Mouse (Mus musculus) liver, embryonic 11.5 days (tissue): ENCODE measurements around the gene Wnt7b. TPM values are rescaled to one million over a fixed set of nuclear protein-coding genes. Genes with fewer than 3 reads are reported as not detected.

ENCODE experiments used
- ATAC-seq: fragments of 200-750 bp; cut with Nextera tagmentation; replicated peaks from 2 replicates; pipeline ENCODE4 v1.8.0; 2017; ENCODE audit warnings: moderate number of reproducible peaks, mild to moderate bottlenecking, moderate TSS enrichment, moderate library complexity; ENCODE audit not compliant: low FRiP score
- DNase-seq: peaks from one replicate; pipeline ENCODE4 v3.0.0-alpha.2; 2017; ENCODE audit warnings: low spot score
- H3K27ac ChIP-seq: fragments of 300-500 bp; sonication (generic); 2 replicates; pipeline ENCODE4 v1.5.1; 2014; ENCODE audit warnings: mild to moderate bottlenecking, low read depth, low read length, control low read depth
- H3K27me3 ChIP-seq: fragments of 300-500 bp; sonication (generic); replicated peaks from 2 replicates; pipeline ENCODE4 v1.6.1; 2014; ENCODE audit warnings: low read length, mixed read lengths; ENCODE audit not compliant: control insufficient read depth, insufficient read depth
- H3K36me3 ChIP-seq: fragments of 300-500 bp; sonication (generic); 2 replicates; pipeline ENCODE4 v1.6.1; 2014; ENCODE audit warnings: mild to moderate bottlenecking, low read length, moderate library complexity, mixed read lengths; ENCODE audit not compliant: control insufficient read depth, insufficient read depth
- H3K4me1 ChIP-seq: fragments of 300-500 bp; sonication (generic); replicated peaks from 2 replicates; pipeline ENCODE4 v1.6.1; 2014; ENCODE audit warnings: low read length, mixed read lengths; ENCODE audit not compliant: control insufficient read depth, insufficient read depth
- H3K4me2 ChIP-seq: fragments of 300-500 bp; sonication (generic); 2 replicates; pipeline ENCODE4 v1.6.1; 2014; ENCODE audit warnings: mild to moderate bottlenecking, control low read depth, moderate library complexity
- H3K4me3 ChIP-seq: fragments of 300-500 bp; sonication (generic); 2 replicates; pipeline ENCODE4 v1.5.1; 2014; ENCODE audit warnings: low read depth, low read length, control low read depth
- H3K9ac ChIP-seq: fragments of 300-500 bp; sonication (generic); 2 replicates; pipeline ENCODE4 v1.6.1; 2014; ENCODE audit warnings: low read depth, low read length, control low read depth
- H3K9me3 ChIP-seq: fragments of 300-500 bp; sonication (generic); 2 replicates; pipeline ENCODE4 v1.6.1; 2016; ENCODE audit warnings: low read length, inconsistent platforms, mixed read lengths; ENCODE audit not compliant: control insufficient read depth
- WGBS: fragments of 180-500 bp; shearing (Covaris S2); extraction: QIAGEN DNeasy Blood & Tissue Kit; methylation state at CpG from one replicate; pipeline ENCODE4 v1.1.7; 2014; 5-methylcytosine and 5-hydroxymethylcytosine counted together
- polyA plus RNA-seq: library from polyadenylated mRNA; unstranded; fragments of >200 nt; fragmentation: Nextera tagmentation; extraction: Ambion mirVana; gene quantifications from 2 replicates; pipeline ENCODE4 v1.2.1, GENCODE M21; 2014

Wnt7b gene
- polyA plus RNA-seq, 1 experiment from 2014 or later: 2.2 TPM

DNA sequence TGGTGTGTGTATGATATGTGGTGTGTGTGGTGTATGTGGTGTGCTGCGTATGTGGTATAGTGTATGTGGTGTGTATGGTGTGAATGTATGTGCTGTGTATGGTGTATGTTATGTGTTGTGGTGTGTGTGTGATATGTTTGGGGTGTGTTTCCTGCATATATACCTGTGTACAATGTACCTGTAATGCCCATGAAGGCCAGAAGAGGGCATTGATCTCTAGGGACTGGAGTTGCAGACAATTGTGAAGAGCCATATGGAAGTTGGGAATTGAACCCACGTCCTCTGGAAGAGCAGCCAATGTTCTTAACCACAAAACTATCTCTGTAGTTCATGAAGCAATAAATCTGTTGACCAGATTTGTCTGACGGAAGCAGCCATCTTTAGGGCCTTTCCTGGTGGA lies 15.1 kb upstream of the Wnt7b start:
- H3K9me3 ChIP-seq: no peaks in the 10 kb centered on the region
- WGBS: 63% methylated on average over 3 of the region's 3 CpGs
- H3K27ac ChIP-seq: no peak overlapping the region
- H3K4me1 ChIP-seq: no peaks in the 10 kb centered on the region
- no peaks in the 10 kb centered on the region for H3K36me3 ChIP-seq
- peaks cover 4% of the 10 kb centered on the region; the same call in 1 of the 2 replicates for H3K27me3 ChIP-seq
- DNase-seq (no peak), ATAC-seq (no peak)
- H3K9ac ChIP-seq: no peak overlapping the region
- no peak overlapping the region for H3K4me2 ChIP-seq
- no peak overlapping the region for H3K4me3 ChIP-seq

DNA sequence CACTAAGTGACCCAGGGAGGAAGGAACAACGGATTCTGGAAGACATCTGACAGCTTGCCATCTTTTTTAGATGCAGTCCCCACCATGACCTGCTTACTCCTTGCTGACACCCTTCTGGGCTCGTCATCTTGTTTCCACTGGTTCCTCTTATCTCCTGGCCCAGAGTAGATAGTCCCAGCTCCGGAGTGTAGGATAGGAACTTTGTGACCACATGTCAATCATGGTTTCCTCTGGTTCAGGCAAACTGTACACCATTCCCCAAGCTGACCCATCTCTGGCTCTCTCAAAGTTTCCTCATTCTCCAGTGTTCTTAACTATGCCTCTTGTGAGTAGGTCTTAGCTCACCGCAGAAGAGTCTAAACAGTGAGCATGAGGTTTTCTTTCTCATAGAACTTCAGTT lies 10.4 kb upstream of the Wnt7b start:
- H3K4me1 ChIP-seq: no peaks in the 10 kb centered on the region
- 37% methylated on average over 4 of the region's 4 CpGs for WGBS
- peaks cover 2% of the 10 kb centered on the region; the same call in 1 of the 2 replicates for H3K27me3 ChIP-seq
- ATAC-seq (no peak), DNase-seq (no peak)
- no peaks in the 10 kb centered on the region for H3K36me3 ChIP-seq
- no peak overlapping the region for H3K4me3 ChIP-seq
- H3K4me2 ChIP-seq: no peak overlapping the region
- no peak overlapping the region for H3K27ac ChIP-seq
- no peaks in the 10 kb centered on the region for H3K9me3 ChIP-seq
- H3K9ac ChIP-seq: no peak overlapping the region

DNA sequence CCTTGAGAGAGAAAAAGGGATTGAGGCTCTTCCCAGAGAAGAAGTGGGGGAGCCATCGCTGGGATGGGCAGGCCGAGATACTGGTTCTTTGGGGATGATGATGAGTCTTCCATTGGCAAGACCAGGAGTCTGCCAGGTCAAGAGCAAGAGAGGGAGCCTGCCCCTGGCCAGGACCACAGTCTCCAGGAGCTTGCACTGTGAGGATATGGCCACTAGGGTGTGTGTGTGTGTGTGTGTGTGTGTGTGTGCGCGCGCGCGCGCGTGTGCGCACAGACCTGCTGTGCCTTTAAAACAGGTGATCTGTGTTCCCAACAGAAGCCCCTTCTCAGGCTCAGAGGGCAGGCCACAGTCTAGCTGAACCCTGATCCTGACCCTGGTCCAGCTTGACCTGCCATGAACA lies 8.6 kb upstream of the Wnt7b start:
- 86% methylated on average over 10 of the region's 10 CpGs for WGBS
- H3K9me3 ChIP-seq: no peaks in the 10 kb centered on the region
- no peak overlapping the region for H3K27ac ChIP-seq
- ATAC-seq (no peak), DNase-seq (no peak)
- no peaks in the 10 kb centered on the region for H3K4me1 ChIP-seq
- peaks cover 2% of the 10 kb centered on the region; the same call in 1 of the 2 replicates for H3K27me3 ChIP-seq
- H3K4me2 ChIP-seq: no peak overlapping the region
- no peaks in the 10 kb centered on the region for H3K36me3 ChIP-seq
- no peak overlapping the region for H3K4me3 ChIP-seq
- H3K9ac ChIP-seq: no peak overlapping the region

DNA sequence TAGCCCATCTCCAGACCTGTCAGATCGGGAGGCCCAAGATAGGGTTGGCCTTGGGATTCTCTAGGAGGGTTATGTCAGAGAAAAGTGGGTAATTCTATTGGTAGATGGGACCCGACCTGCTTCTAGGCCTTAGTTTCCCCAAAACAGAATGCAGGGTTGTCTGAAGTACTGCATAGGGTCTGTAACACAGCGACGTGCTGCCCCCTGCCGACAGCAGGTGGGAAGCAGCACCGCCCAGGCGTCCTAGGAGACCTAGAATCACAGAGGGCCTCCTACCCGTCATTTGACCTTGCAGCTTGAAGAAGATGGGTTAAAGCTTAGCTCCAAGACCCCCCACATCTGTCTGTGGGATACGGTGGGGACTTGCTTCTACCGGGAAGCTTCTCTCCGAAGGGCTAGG lies 1.2 kb upstream of the Wnt7b start:
- no peaks in the 10 kb centered on the region for H3K9me3 ChIP-seq
- H3K4me1 ChIP-seq: peaks cover 2% of the 10 kb centered on the region; the same call in 1 of the 2 replicates
- H3K9ac ChIP-seq: no peak overlapping the region
- 3% methylated on average over 11 of the region's 11 CpGs for WGBS
- no peaks in the 10 kb centered on the region for H3K36me3 ChIP-seq
- peaks cover 59% of the 10 kb centered on the region for H3K27me3 ChIP-seq
- ATAC-seq (no peak), DNase-seq (peak; percentile 74)
- H3K4me2 ChIP-seq: no peak overlapping the region; the same call in 1 of the 2 replicates
- H3K4me3 ChIP-seq: no peak overlapping the region
- no peak overlapping the region for H3K27ac ChIP-seq

DNA sequence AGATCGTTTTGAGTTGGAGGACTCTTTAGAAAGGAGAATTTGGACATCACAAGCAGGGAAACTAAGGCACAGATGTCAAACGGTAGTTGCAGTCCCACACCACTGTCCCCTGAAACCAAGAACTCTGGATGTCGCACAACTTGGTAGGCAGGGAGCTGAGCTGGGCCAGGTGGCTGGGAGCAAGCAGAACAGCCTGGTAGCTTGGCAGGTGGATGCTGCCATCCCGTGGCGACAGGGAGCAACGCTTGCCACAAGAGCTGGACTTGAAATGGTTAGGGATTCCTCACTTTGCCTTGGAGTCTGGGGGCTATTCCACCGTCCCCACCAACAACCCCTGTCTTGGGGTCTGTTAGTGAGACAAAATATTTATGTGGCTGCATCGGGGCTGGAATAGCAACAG lies 751 bp upstream of the Wnt7b start:
- Histone ChIP-seq H3K9me3 (no peaks in the 10 kb centered on the region), H3K4me1 (peaks cover 2% of the 10 kb centered on the region; the same call in 1 of the 2 replicates), H3K4me2 (no peak overlapping the region; the same call in 1 of the 2 replicates), H3K27me3 (peaks cover 63% of the 10 kb centered on the region), H3K9ac (no peak overlapping the region), H3K27ac (no peak overlapping the region), H3K36me3 (no peaks in the 10 kb centered on the region), H3K4me3 (no peak overlapping the region)
- WGBS: 3% methylated on average over 8 of the region's 8 CpGs
- ATAC-seq (no peak; the same call in 1 of the 2 replicates), DNase-seq (peak; percentile 75)

DNA sequence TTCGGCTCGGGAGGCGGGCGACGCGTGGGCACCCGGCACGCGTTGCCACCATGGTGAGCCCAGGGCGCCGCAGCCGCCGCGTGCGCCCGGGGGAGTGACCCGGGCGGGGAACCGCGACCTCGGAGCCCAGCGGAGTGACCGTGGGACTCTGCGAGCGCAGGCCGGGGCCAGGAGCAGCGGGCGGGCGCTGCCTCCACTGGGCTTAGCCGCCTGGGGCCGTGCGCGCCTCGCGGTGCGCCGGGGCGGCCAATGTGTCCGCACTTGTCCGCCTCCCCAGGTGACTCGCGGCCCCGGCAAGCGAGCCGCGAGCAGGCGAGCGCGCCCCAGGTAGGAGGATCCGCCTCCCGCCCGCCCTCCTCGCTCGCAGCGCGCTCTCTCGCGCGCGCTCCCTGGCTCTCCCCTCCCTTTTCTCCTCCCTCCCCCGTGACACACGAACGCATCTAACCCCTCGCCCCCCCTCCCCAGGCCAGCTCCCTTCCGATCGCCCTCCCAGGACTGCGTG lies 659 bp downstream of the Wnt7b start:
- Histone ChIP-seq H3K9ac (no peak overlapping the region), H3K4me1 (peaks cover 5% of the 10 kb centered on the region; the same call in 1 of the 2 replicates), H3K36me3 (no peaks in the 10 kb centered on the region), H3K9me3 (no peaks in the 10 kb centered on the region), H3K27ac (no peak overlapping the region), H3K27me3 (peaks cover 77% of the 10 kb centered on the region), H3K4me3 (peak overlapping the region; percentile 49), H3K4me2 (peak overlapping the region; percentile 70)
- WGBS: under 1% methylated on average over 53 of the region's 67 CpGs
- ATAC-seq (no peak), DNase-seq (no peak)

DNA sequence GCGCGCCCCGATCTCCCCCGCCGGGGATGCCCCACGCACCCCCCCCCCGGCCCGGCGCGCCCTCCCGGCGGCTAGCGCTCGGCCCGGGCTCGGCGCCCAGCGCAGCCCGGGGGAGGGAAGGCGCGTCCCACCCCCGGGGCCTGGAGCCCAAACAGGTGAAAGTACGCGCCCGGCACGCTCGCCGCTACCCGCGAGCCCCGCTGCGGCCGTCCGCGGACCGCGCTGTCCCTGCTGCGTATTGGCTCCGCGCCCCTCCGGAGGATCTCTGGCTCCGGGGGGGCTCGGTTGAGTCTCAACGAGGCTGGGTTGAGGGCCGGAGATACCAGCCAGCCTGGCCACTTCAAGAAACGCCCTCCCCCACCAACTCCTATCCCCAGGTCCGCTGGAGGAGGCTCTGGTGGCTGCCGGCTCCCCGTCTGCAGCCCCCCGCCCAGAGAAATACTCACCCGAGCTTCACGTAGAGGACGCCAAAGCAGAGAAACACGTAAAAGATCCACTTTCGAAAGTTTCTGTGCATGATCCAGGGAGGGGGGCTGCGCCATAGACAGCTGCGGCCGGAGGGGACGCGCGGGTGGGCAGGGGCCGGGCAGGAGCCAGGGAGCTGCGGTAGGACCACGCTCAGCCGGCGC lies 1.2 kb downstream of the Wnt7b start:
- H3K4me2 ChIP-seq: peak overlapping the region; percentile 70
- H3K9me3 ChIP-seq: no peaks in the 10 kb centered on the region
- peak overlapping the region; percentile 49 for H3K4me3 ChIP-seq
- DNase-seq (no peak), ATAC-seq (no peak)
- H3K36me3 ChIP-seq: no peaks in the 10 kb centered on the region
- peaks cover 83% of the 10 kb centered on the region for H3K27me3 ChIP-seq
- H3K27ac ChIP-seq: no peak overlapping the region
- peaks cover 5% of the 10 kb centered on the region; the same call in 1 of the 2 replicates for H3K4me1 ChIP-seq
- WGBS: 2% methylated on average over 54 of the region's 66 CpGs
- no peak overlapping the region for H3K9ac ChIP-seq

DNA sequence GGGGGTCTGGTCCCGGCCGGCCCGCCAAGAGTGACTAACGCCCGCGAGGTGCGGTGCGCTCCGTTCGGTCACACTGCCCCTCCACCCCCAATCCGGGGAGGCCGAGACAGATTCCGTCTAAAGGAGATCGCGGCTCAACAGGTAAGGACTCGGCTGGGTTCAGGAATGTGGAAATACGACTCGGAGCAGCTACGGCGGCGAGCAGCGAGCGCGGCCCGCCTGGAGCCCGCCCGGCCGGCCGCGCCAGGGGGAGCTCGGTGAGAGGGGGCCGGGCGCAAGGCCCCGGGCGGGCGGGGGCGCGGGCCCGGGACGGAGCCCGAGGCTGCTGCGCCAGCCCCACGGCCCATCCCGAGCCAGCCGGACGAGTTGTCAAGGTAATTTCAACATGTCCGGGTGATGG lies 1.8 kb downstream of the Wnt7b start:
- H3K9ac ChIP-seq: no peak overlapping the region
- 2% methylated on average over 47 of the region's 47 CpGs for WGBS

More for the DNA sequence above, 1.8 kb downstream of the Wnt7b start:
- ATAC-seq (no peak), DNase-seq (no peak)
- Histone ChIP-seq H3K36me3 (no peaks in the 10 kb centered on the region), H3K4me3 (peak overlapping the region; percentile 49), H3K9me3 (no peaks in the 10 kb centered on the region), H3K4me1 (peaks cover 5% of the 10 kb centered on the region; the same call in 1 of the 2 replicates), H3K27ac (no peak overlapping the region), H3K27me3 (peaks cover 89% of the 10 kb centered on the region), H3K4me2 (peak overlapping the region; percentile 70)
